Mouse (Mus musculus) forelimb bud, embryonic 11.5 days (tissue): ENCODE results near the gene Vps37b.

Experiments
- DNase-seq: peaks from one replicate; pipeline ENCODE4 v3.0.0-alpha.2; 2012; ENCODE audit warnings: low read depth, low spot score

The Vps37b gene

GRCm38 (mm10) chr5:123979221-123979979 lies 52.7 kb downstream of the Vps37b start:
- no peak for DNase-seq

GRCm38 (mm10) chr5:123978131-123978530 lies 53.9 kb downstream of the Vps37b start:
- DNase-seq: no peak

- no peak for DNase-seq
Observed at GRCm38 (mm10) chr5:123977231-123977630, 54.8 kb downstream of the Vps37b start.

GRCm38 (mm10) chr5:123975668-123976180 lies 56.3 kb downstream of the Vps37b start:
- no peak for DNase-seq

GRCm38 (mm10) chr5:123974616-123975111 lies 57.4 kb downstream of the Vps37b start:
- DNase-seq: no peak

- no peak for DNase-seq
Observed at GRCm38 (mm10) chr5:123974179-123974485, 57.9 kb downstream of the Vps37b start.

GRCm38 (mm10) chr5:123973299-123974178 lies 58.5 kb downstream of the Vps37b start, which contains the start of gene Hip1r:
Gene Hip1r (plus strand): TSS chr5:123973628.
- peak; percentile 10 for DNase-seq

- DNase-seq: no peak
Observed at GRCm38 (mm10) chr5:123972453-123972852, 59.6 kb downstream of the Vps37b start.

- no peak for DNase-seq
Observed at GRCm38 (mm10) chr5:123970576-123970975, 61.5 kb downstream of the Vps37b start.

- DNase-seq: no peak
Observed at GRCm38 (mm10) chr5:123969216-123969615, 62.9 kb downstream of the Vps37b start.

GRCm38 (mm10) chr5:123968468-123968867 lies 63.6 kb downstream of the Vps37b start:
- no peak for DNase-seq

- DNase-seq: no peak
Observed at GRCm38 (mm10) chr5:123966759-123967158, 65.3 kb downstream of the Vps37b start.

- no peak for DNase-seq
Observed at GRCm38 (mm10) chr5:123964208-123964607, 67.9 kb downstream of the Vps37b start.

GRCm38 (mm10) chr5:123961046-123961445 lies 71.0 kb downstream of the Vps37b start:
- DNase-seq: no peak

- DNase-seq: no peak
Observed at GRCm38 (mm10) chr5:123960129-123960528, 71.9 kb downstream of the Vps37b start.

GRCm38 (mm10) chr5:123959018-123959417 lies 73.1 kb downstream of the Vps37b start:
- no peak for DNase-seq

GRCm38 (mm10) chr5:123957213-123957612 lies 74.9 kb downstream of the Vps37b start:
- no peak for DNase-seq
